Mouse (Mus musculus): ENCODE measurements at regions not wholly inside any gene's neighbourhood (a gene's known extent, or its start where the extent isn't known, plus 50 kb on each side); places are given as distances from the start of the nearest gene placed in this dataset.

DNA sequence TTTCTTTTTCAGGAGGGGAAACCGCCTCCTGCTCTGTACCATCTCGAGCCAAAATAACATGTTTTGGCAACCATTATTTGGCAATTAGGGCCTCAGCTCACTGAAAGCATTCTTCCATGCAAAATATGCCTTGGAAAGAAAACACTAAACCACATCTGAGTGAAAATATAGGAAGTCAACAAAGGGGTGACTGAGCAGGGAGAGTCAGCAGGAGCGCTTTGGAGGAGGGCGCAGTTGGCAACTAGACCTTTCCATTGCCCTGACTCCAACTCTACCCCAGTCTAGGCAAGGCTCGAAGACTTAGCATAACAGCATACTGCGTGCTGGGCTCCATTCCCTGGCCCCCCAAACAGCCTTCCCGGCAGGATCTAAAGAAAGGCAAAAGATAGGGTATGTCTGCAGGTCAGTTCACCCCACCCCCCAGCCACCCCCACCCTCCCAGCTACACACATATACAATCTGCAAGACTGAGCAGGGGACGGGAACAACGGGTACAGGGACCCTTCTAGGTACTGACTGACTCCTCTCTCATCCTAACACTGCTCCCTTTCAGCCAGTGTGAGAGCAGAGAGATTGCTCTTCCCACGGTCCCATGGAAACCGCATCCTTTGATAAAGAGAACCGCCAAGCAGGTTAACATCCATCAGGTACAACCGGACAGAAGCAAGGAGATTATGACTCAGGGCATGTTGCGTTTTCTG, 163.5 kb upstream of the Lef1 start:
- Histone ChIP-seq H3K36me3 (replicated peaks; ENCODE audit: control insufficient read depth, insufficient read depth) (no peaks in the 10 kb centered on the region), H3K27me3 (ENCODE audit: control insufficient read depth, insufficient read depth, low read length) (no peaks in the 10 kb centered on the region), H3K4me3 (replicated peaks; ENCODE audit: low read length) (0 out of 2 replicates have a peak overlapping the region, but pooled peaks have one; percentile 30), H3K9ac (peak overlapping the region; percentile 50; the same call in 1 of the 2 replicates), H3K4me1 (replicated peaks; ENCODE audit: control insufficient read depth, insufficient read depth, low read length) (peaks cover 15% of the 10 kb centered on the region), H3K4me2 (replicated peaks) (peak overlapping the region; percentile 62), H3K27ac (peak overlapping the region; percentile 77), H3K9me3 (ENCODE audit: control insufficient read depth, low read length) (no peaks in the 10 kb centered on the region)
- WGBS: 60% methylated on average over 14 of the region's 14 CpGs
- ATAC-seq (ENCODE audit: low FRiP score) (peak; percentile 55; the same call in 1 of the 2 replicates), DNase-seq (ENCODE audit: low spot score) (no peak)

DNA sequence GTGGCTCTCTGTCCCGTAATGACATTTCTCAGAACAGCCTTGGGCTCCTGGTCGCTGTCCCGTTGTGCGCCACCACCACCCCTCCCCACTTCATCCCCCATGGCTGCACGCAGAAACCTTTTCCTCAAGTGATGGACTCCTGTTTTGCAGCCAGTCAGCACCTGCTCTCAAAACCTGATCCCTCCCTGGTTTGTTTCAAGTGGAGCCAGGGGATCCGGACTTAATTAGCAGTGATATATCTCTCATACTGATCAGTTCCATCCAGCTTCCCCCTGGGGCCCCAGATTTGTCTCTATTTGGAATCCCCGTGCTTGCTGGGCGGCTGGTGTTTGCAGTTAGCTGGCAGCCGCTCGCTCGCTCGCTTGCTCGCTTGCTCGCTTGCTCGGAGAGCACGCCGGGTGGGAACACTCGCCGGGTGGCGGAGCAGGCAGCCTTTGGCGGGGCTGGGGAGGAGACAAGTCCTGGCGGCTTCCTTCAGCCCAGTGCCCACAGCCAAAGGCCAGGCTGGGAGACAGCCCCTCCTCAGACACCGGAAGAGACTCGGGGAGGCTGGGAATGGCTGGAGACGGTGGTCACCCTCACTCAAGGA, 164.3 kb upstream of the Lef1 start:
- ATAC-seq (ENCODE audit: low FRiP score) (peak; percentile 81), DNase-seq (ENCODE audit: low spot score) (peak; percentile 76)
- H3K27ac ChIP-seq: peak overlapping the region; percentile 77
- peak overlapping the region; percentile 62 for H3K4me2 ChIP-seq (replicated peaks)
- peak overlapping the region; percentile 30 for H3K4me3 ChIP-seq (replicated peaks; ENCODE audit: low read length)
- peaks cover 15% of the 10 kb centered on the region for H3K4me1 ChIP-seq (replicated peaks; ENCODE audit: control insufficient read depth, insufficient read depth, low read length)
- no peaks in the 10 kb centered on the region for H3K9me3 ChIP-seq (ENCODE audit: control insufficient read depth, low read length)
- peak overlapping the region; percentile 50 for H3K9ac ChIP-seq
- under 1% methylated on average over 25 of the region's 25 CpGs for WGBS
- no peaks in the 10 kb centered on the region for H3K36me3 ChIP-seq (replicated peaks; ENCODE audit: control insufficient read depth, insufficient read depth)
- no peaks in the 10 kb centered on the region for H3K27me3 ChIP-seq (ENCODE audit: control insufficient read depth, insufficient read depth, low read length)

DNA sequence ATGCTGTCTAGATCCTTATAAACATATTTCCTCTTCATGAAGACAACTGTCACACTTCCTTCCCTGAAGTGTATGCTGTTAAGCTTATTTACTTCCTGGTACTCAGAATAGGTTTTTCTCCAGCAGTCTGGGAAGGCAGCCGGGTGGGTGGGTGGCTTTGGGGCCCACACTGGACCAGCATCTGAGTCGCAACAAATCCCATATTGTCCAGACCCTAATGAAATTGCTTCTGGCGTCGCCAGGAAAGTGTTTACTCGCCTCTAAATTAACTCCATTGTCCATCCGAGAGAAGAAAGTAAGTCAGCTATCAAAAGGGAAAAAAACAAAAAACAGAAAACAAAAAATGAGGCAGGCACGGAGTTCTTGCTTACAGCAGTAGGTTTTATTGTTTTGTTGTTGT, 164.9 kb upstream of the Lef1 start:
- Histone ChIP-seq H3K9me3 (ENCODE audit: control insufficient read depth, low read length) (no peaks in the 10 kb centered on the region), H3K27ac (peak overlapping the region; percentile 77), H3K9ac (0 out of 2 replicates have a peak overlapping the region, but pooled peaks have one; percentile 50), H3K27me3 (ENCODE audit: control insufficient read depth, insufficient read depth, low read length) (no peaks in the 10 kb centered on the region), H3K4me2 (replicated peaks) (peak overlapping the region; percentile 62), H3K4me1 (replicated peaks; ENCODE audit: control insufficient read depth, insufficient read depth, low read length) (peaks cover 15% of the 10 kb centered on the region), H3K4me3 (replicated peaks; ENCODE audit: low read length) (no peak overlapping the region), H3K36me3 (replicated peaks; ENCODE audit: control insufficient read depth, insufficient read depth) (no peaks in the 10 kb centered on the region)
- ATAC-seq (ENCODE audit: low FRiP score): peak; percentile 47; the same call in 1 of the 2 replicates
- no peak for DNase-seq (ENCODE audit: low spot score)
- WGBS: 3% methylated on average over 7 of the region's 7 CpGs

DNA sequence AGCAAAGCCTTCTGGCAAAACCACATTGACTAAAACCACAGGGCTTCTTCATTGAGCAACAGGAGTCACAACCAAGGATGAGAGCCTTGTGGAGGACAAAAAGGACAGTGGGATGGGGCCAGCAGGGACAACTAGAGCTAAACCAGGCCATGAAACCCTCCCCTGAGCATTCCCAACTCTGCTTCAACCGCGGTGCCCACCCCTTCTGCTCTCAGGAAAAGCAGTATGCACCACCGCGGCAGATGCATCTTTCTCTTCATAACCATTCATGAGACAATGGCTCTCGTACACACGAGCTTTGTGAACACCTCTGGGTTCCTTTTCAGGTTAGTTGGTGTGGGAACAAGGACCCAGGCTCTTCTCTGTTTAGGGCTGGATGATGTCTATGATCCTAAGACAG, 166.0 kb upstream of the Lef1 start:
- no peak for ATAC-seq (ENCODE audit: low FRiP score)
- Histone ChIP-seq H3K27ac (no peak overlapping the region), H3K4me3 (replicated peaks; ENCODE audit: low read length) (no peak overlapping the region), H3K36me3 (replicated peaks; ENCODE audit: control insufficient read depth, insufficient read depth) (no peaks in the 10 kb centered on the region), H3K9me3 (ENCODE audit: control insufficient read depth, low read length) (no peaks in the 10 kb centered on the region), H3K4me1 (replicated peaks; ENCODE audit: control insufficient read depth, insufficient read depth, low read length) (peaks cover 15% of the 10 kb centered on the region), H3K27me3 (ENCODE audit: control insufficient read depth, insufficient read depth, low read length) (no peaks in the 10 kb centered on the region), H3K4me2 (replicated peaks) (no peak overlapping the region), H3K9ac (no peak overlapping the region)
- WGBS: 94% methylated on average over 6 of the region's 6 CpGs
- no peak for DNase-seq (ENCODE audit: low spot score)

DNA sequence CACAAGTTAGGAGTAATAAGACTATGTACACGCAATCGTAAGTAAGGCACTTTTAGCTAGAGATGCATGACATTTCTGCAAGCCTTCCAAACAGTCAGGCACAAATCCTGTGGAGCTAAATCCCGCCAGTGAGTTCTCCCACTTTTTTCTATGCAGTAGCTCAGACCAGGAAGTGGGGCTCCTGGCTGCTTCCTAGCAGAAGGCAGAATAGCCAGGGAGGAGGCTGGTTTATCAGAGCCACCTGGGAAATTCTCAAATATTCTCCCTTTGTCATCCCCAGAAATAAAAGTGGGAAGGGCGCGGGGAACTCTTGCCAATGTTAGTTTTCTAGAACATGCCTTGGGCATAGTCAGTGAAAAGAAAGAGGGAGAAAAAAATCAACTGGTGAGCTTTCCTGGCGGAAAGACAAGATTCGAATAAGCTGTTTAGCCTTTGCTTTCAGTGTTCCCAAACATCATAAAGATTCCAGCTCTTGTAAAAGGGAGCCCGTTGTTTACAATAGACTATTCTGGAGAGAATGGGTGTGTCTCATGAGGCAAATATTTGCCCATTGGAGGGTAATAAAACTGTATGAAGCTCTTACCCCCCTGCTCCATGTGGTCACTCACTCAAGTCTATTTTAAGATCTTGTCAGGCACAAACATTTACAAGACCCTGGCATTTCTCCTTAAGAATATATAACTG, 167.2 kb upstream of the Lef1 start:
- Histone ChIP-seq H3K4me3 (replicated peaks; ENCODE audit: low read length) (no peak overlapping the region), H3K4me2 (replicated peaks) (no peak overlapping the region), H3K36me3 (replicated peaks; ENCODE audit: control insufficient read depth, insufficient read depth) (no peaks in the 10 kb centered on the region), H3K27ac (no peak overlapping the region), H3K9ac (no peak overlapping the region), H3K9me3 (ENCODE audit: control insufficient read depth, low read length) (no peaks in the 10 kb centered on the region), H3K4me1 (replicated peaks; ENCODE audit: control insufficient read depth, insufficient read depth, low read length) (peaks cover 15% of the 10 kb centered on the region), H3K27me3 (ENCODE audit: control insufficient read depth, insufficient read depth, low read length) (no peaks in the 10 kb centered on the region)
- 84% methylated on average over 8 of the region's 8 CpGs for WGBS
- no peak for DNase-seq (ENCODE audit: low spot score)
- no peak for ATAC-seq (ENCODE audit: low FRiP score)

DNA sequence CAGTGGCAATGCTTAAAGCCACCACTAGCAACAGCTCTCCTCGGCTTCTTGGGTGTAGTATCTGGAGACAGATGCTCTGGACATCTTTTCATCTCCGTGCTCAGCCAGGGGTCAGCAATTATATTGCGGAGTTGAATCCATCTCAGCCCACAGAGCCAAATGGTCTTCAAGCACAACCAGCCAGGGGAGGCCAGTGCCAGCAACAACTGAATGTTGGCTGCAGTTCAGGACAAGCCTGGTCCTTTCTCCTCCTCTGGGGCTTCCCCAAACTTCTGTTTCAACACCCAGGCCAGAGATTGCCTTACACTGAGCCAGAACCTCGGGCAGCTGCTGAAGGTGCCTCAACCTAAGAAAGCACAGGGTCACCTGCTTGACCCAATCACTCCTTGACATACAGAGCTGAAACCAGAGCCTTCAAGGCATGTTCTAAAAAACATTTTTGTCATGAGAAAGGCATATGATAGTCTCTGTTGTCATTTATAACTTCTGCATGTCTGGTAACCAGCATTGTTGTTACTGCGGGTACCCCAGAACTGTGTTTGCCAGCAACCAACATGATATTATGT, 169.9 kb upstream of the Lef1 start:
- H3K27ac ChIP-seq: no peak overlapping the region
- H3K9ac ChIP-seq: no peak overlapping the region
- H3K4me3 ChIP-seq (replicated peaks; ENCODE audit: low read length): no peak overlapping the region
- no peak overlapping the region for H3K4me2 ChIP-seq (replicated peaks)
- H3K4me1 ChIP-seq (replicated peaks; ENCODE audit: control insufficient read depth, insufficient read depth, low read length): no peaks in the 10 kb centered on the region
- H3K9me3 ChIP-seq (ENCODE audit: control insufficient read depth, low read length): no peaks in the 10 kb centered on the region
- DNase-seq (ENCODE audit: low spot score) (no peak), ATAC-seq (ENCODE audit: low FRiP score) (no peak)
- H3K27me3 ChIP-seq (ENCODE audit: control insufficient read depth, insufficient read depth, low read length): no peaks in the 10 kb centered on the region
- WGBS: 80% methylated on average over 5 of the region's 5 CpGs
- H3K36me3 ChIP-seq (replicated peaks; ENCODE audit: control insufficient read depth, insufficient read depth): no peaks in the 10 kb centered on the region

DNA sequence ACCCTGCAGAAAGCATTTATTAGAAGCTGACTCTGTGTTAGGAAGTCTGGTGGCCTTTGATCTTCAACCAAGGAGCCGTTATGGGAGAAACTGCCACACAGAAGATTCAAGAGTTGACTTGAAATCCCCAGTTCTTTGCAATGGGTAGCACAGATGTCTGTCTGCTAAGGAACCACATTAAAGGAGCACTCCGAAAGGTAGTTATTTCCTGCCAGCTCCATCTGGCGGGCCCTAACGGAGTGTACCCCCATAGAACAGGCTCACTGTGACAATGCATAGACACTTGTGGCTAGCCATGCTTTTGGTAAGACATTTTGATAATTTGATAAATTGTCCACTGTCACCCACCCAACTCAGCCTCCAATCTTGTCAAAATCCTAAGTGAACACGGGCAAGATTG, 173.3 kb upstream of the Lef1 start:
- no peak overlapping the region for H3K27ac ChIP-seq
- H3K27me3 ChIP-seq (ENCODE audit: control insufficient read depth, insufficient read depth, low read length): no peaks in the 10 kb centered on the region
- WGBS: 82% methylated on average over 5 of the region's 5 CpGs

DNA sequence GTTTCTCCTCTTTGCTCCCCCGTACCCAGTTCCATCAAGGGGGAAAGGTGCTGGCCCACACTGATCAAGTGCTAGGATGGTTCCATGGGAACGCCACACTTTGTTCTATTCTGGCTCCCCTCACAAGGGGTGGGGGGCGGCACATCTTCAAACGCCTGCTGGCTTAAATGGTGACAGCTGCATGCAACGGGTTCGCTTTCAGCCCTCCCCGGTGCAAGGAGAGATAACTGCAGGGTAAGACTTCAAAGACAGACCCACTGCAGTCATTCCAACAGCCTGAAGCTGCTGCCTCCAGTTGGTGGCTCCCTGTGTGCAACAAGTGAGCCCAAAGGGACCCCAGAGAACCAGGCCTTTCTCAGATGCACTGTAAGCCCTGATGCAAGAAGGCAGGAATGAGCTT, 173.9 kb upstream of the Lef1 start:
- no peak overlapping the region for H3K4me2 ChIP-seq (replicated peaks)
- 34% methylated on average over 7 of the region's 7 CpGs for WGBS
- H3K9me3 ChIP-seq (ENCODE audit: control insufficient read depth, low read length): no peaks in the 10 kb centered on the region
- no peaks in the 10 kb centered on the region for H3K27me3 ChIP-seq (ENCODE audit: control insufficient read depth, insufficient read depth, low read length)
- H3K4me3 ChIP-seq (replicated peaks; ENCODE audit: low read length): no peak overlapping the region
- DNase-seq (ENCODE audit: low spot score) (no peak), ATAC-seq (ENCODE audit: low FRiP score) (no peak)
- H3K9ac ChIP-seq: no peak overlapping the region
- H3K27ac ChIP-seq: no peak overlapping the region
- H3K4me1 ChIP-seq (replicated peaks; ENCODE audit: control insufficient read depth, insufficient read depth, low read length): no peaks in the 10 kb centered on the region
- no peaks in the 10 kb centered on the region for H3K36me3 ChIP-seq (replicated peaks; ENCODE audit: control insufficient read depth, insufficient read depth)

More for the DNA sequence above, 173.3 kb upstream of the Lef1 start:
- Histone ChIP-seq H3K9me3 (ENCODE audit: control insufficient read depth, low read length) (no peaks in the 10 kb centered on the region), H3K9ac (no peak overlapping the region), H3K4me3 (replicated peaks; ENCODE audit: low read length) (no peak overlapping the region), H3K36me3 (replicated peaks; ENCODE audit: control insufficient read depth, insufficient read depth) (no peaks in the 10 kb centered on the region), H3K4me2 (replicated peaks) (no peak overlapping the region), H3K4me1 (replicated peaks; ENCODE audit: control insufficient read depth, insufficient read depth, low read length) (no peaks in the 10 kb centered on the region)
- DNase-seq (ENCODE audit: low spot score) (no peak), ATAC-seq (ENCODE audit: low FRiP score) (no peak)

DNA sequence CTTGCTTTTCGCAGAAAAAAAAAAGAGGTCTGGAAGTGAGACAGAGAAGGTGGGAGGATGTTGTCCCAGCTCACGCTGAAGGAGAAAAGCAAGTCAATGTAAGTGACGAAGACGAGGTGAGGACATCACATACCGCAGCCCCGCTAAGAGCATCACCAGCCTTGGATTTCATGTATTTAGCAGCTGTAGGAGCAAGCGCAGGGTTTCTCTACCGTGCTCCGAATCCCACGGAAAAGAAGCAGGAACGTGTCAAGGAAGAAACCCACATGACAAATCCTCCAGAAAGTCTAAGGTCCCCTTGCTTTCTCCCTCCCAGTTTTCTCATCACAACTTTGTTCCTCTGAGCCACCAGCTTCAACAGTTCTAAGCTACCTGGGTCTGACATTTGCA, 174.3 kb upstream of the Lef1 start:
- H3K36me3 ChIP-seq (replicated peaks; ENCODE audit: control insufficient read depth, insufficient read depth): no peaks in the 10 kb centered on the region
- H3K4me3 ChIP-seq (replicated peaks; ENCODE audit: low read length): no peak overlapping the region
- DNase-seq (ENCODE audit: low spot score): no peak
- no peaks in the 10 kb centered on the region for H3K4me1 ChIP-seq (replicated peaks; ENCODE audit: control insufficient read depth, insufficient read depth, low read length)
- ATAC-seq (ENCODE audit: low FRiP score): no peak
- no peak overlapping the region for H3K9ac ChIP-seq
- no peak overlapping the region for H3K4me2 ChIP-seq (replicated peaks)
- no peaks in the 10 kb centered on the region for H3K9me3 ChIP-seq (ENCODE audit: control insufficient read depth, low read length)
- H3K27ac ChIP-seq: no peak overlapping the region
- no peaks in the 10 kb centered on the region for H3K27me3 ChIP-seq (ENCODE audit: control insufficient read depth, insufficient read depth, low read length)
- whole genome bisulfite sequencing: 87% methylated on average over 11 of the region's 11 CpGs

All from hindbrain, embryonic 14.5 days (tissue).